Mouse (Mus musculus) brain, embryonic 14.5 days (tissue): ENCODE results near the gene Vps9d1.

ENCODE experiments used
- CTCF ChIP-seq: fragments of 200-500 bp; IDR thresholded peaks from 2 replicates; pipeline ENCODE4 v1.5.1; 2012; ENCODE audit warnings: inconsistent platforms, mild to moderate bottlenecking, moderate library complexity, borderline replicate concordance; ENCODE audit not compliant: insufficient read depth, insufficient read length; ENCODE audit errors: extremely low read depth
- POLR2A ChIP-seq: fragments of 200-500 bp; IDR thresholded peaks from 2 replicates; pipeline ENCODE4 v1.6.1; 2012; ENCODE audit warnings: mild to moderate bottlenecking, inconsistent platforms, borderline replicate concordance; ENCODE audit not compliant: poor library complexity, insufficient read depth, insufficient read length, severe bottlenecking; ENCODE audit errors: extremely low read depth

DNA sequence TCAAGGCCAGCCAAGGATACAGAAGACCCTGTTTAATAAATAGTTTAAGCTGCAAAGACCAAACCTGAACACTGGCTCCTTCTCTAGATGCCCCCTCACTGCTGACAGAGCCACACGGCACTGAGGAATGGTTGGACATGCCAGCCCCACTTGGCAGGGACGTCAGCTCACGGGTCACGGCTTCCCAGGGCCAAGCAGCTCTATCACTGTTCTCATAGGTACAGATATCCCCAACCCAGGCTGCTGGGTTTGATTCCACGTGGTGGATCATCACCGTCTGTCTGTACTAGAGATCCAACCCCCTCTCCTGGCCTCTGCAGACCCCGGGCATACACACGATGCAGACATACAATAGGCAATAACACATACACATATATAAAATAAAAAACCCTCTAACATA, 36.5 kb upstream of the Vps9d1 start:
- TF ChIP-seq CTCF (no peak), POLR2A (no peak)
